Mouse (Mus musculus): ENCODE results near the gene Adat2. TPM values are rescaled to one million over a fixed set of nuclear protein-coding genes. Genes with fewer than 3 reads are reported as not detected.

Gene Adat2
- 1 to 10 TPM; 2.4 to 2.8 TPM for polyA plus RNA-seq (2017; shearing (Covaris generic))

DNA sequence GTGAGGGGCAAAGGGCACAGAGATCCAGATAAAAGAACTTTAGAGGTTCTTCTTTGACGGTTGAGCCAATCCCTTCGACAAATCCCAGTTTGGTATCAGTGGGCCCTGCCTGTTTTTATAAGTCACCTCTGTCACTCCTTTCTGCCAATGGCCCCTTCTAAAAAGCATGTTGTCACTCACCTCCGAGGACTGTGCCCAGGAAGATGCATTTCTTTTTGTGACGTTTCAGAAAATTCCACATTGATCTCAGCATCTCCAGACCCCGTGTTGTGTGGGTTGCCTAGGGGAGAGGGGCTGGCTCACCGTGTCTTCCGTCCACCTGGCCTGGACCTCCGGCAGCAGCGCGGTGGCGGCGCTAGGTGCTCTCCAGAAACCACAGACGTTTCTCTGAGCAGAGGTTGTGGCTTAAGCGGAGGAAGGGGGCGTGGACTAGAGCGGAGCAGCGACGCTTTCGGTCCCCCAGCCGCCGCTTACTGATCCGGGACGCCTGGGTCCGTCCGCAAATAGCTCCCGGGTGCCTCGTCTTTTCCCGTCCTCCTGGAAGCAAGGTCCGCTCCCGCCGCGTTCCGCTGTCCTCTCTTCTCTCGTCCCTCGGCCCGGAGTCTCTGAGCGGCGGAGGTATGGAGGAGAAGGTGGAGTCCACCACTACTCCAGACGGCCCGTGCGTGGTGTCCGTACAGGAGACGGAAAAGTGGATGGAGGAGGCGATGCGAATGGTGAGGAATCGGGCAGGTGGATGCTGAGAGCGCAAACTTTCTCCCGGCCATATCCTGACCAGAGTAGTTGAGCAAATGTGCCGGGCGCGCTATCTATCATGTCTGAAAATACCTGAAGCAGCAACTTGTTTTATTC, at the start of gene Adat2, which contains the start of gene Pex3:
TSS of gene Adat2 (plus strand) at position 249 of the 852 bp plus-strand sequence.
TSS of gene Pex3 (minus strand) at position 497 of the 852 bp plus-strand sequence.
- peak; percentile 97 for ATAC-seq

DNA sequence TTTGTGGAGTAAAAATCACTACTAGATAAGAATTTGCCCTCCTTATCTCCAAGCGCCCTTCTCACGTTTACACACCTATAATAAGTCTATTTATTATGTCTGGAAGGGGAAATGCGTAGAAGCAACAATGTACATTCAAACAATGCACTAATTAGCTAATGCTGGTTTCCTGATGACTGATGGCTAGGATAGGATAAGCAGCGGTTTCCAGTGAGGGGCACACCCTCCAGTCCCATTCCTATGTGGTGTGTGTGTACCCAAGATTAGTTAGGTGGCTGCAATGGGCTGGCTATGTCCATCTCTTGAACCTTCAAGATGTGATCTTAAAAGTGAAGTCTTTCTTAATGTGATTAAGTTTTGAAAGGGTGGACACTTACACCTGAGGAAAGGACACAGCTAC, 30.8 kb upstream of the Adat2 start:
- ATAC-seq = no peak

DNA sequence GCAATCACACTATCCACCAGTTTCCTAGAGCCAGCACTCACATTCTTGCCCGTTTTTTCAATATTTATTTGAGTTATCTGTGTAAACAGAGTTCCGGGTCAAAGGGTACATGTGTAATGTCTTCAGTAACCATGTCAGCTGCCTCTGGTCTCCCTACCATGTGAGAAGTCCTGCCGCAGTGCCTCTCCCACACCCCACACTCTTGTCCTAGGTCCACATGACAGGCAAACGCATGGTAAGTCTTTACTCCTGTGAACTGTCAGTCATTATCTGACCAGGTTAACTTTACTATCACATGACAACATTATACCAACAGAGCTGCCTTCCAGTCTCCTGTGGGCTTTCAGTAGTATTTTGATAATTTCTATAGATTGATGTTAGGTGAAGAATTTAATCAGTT, 24.5 kb upstream of the Adat2 start:
- ATAC-seq = no peak

DNA sequence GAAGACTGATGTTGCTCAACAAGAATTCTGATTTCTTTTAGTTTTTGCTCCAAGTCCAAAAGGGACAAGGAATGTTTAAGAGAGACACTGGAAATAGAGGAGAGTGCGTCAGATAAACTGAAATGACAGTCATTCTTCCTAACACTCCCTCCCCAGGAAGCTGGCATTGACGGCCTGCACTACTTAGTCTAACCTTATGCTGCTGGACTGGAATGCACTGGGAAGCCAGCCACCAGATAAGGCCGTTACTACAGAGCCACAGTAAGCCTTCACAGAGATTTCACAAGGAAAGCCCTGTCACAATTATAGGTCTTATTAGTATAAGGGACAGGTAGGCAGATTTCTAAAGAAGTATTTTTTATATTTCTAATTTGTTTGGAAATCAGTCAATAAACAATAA, 17.9 kb upstream of the Adat2 start:
- ATAC-seq = no peak

DNA sequence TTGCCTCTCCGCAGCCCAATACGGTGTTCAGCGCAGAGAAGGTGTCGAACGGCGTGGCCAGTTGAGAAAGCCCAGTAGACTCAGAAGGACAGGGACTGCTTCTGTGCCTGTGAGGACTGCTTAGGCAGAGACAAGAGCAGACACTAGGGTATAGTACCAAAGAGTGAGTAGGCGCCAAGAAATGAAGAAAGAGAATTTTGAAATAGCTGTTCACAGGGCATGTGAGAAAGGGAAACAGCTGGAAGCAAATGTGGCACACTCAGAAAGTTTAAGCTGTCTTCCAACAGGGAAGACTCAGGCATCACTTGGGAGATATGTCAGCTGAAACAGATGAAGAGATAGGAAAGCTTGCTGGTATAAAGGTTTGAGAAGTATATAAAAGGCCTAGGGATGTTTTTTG, 16.0 kb upstream of the Adat2 start:
- no peak for ATAC-seq

DNA sequence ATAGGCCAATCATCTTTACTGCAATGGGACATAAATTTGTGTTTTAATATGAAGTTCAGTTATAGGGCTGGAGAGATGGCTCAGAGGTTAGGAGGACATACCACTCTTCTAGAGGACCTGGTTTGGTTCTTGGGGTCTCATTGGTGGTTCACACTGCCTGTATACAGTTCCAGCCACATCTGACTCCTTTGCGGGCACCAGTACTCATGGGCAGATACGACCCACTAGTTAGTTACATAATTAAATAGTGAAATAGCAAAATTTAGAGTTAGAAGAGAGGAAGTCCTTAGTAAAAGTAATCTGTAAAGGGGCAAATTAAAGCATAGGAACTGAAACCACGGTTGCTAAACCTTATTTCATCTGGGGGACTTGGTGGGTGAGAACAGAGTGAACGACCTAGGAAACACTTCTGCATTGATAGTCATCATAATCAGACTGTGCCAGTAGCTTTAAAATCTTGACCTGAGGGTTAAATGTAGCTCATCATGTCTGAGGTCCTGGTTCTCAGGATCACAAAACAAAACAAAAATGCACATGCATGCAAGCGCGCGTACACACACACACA, 12.8 kb upstream of the Adat2 start:
- ATAC-seq = no peak

DNA sequence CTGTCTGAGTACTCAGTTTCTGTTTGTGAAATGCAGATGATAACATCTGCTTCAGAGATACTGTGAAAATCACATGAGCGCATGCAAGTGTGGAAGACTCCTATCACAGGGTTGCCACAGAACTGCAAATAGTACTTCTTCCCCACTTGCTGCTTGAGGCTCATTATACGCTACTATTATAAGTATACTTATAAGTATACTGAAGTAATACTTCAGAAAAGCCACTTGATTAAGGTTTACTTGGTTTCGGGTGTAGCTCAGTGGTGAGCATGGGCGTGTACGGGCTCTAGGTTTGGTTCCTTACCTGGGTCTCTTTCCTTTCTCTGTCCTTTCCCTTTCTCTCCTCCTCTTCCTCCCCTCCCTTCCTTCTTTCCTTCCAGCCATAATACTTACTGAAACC, 11.0 kb upstream of the Adat2 start:
- ATAC-seq = no peak

DNA sequence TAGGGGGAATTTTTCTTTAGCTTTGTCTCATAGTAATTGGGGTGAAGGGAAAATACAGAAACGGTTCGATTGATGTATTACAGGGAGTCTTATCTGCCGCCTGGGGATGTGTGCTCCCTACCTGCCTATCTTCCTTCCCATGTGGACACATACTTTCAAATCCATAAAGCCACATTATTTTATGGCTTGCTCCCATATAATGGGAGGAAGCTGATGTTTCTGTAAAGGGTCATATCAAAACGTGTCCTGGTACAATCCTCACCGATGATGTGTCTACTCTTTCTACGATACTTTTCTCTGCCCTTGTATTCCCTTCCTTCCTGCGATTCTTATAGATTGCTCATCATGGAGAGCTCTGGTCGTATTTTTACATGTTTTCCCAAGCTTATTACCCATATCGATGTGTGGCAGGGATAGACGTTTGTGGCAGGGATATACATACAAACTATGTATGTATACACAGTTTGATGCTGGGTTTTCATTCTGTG, 848 bp downstream of the Adat2 start:
- ATAC-seq = no peak

DNA sequence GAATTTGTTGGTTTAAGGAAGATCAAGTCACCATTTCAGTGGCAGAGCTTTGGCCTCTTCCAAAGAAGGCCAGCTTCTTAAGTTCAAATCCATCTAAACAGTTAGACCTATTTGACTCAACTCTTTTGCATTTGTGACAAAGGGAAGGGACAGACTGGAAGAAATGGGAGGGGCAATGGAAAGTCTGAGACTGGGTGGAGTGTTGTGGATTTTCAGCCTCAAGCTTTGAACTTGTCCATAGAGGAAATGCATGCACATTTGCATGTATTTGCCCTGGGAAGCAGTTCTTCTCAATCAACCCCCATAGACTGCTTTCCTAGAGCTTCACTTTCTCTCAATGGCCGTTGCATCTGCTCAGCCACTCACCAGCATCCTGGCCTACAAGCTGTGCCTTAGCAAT, 1.6 kb downstream of the Adat2 start:
- no peak for ATAC-seq

DNA sequence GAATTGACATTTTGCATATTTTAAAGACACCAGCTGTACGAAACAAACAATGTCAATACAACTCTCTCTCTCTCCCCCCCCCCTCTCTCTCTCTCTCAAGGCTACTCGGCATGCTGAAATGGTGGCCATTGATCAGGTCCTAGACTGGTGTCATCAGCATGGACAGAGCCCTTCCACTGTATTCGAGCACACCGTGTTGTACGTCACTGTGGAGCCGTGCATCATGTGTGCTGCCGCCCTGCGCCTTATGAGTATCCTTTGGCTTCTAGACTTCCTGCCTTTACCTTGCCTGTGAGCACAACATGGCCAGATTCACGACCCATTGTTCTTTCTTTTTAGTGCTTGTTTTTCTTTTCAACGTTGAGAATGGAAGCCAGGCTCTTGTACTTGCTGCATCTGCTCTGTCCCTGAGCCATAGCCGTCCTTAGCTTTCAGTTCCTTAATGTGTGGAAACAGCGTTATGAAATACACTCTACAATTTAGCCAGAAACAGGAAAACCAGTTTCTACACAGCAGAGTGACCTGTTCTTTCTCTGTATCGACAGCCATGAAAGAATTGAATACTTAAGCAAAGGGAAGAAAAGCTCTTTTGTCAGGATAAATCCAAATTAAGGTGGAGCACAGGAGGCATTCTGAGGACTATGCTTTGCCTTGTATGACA, 7.5 kb downstream of the Adat2 start:
- no peak for ATAC-seq

DNA sequence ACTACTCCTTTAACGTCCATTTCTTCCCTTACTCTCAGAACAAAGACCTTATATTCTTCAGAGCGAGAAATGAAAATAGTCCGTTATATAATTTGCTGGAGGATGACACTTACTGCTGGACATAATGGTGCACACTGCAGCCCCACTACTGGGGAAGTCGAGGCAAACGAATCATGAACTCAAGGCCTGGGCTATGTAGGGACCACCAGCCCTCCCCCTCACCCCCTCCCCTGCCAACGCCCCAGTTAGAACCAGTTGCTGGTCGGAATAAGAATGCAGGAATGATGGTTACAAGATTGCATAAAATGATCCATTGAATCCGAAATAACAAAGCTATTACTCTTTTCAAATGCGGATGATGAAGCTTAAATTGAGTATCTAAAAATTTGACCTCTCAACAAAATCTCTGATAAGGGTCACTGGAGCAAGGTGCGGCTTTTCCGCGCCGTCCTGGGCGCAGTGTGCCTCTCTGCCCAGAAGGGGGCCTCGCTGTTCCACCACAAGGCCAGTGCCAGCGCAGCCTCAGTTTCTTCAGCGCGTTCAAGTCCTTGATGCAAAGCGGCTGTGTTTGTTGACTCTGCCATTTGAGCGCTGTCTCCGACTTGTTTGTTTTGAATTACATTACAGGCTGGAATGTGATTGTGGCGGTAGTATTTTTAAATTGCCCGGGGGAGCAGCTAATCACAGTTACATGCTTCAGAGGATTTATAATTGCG, 11.8 kb downstream of the Adat2 start:
- peak; percentile 66 for ATAC-seq

DNA sequence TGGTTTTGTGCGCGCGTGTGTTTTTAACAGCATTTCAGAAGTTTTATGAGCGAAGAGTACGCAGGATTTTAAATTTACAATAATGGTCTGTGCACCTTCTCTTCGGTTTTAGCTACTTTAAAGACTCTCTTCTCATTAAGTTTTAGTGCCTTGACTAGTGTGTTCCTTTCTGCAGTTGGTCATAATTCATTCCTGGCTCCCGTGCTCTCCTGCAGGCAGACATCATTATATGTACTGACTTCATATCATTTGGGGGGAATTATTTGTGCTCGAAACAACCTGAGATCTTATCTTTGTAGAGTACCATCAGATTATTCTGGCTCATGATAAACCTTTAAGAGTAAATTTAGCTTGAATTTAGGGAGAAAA, 12.4 kb downstream of the Adat2 start:
- no peak for ATAC-seq

DNA sequence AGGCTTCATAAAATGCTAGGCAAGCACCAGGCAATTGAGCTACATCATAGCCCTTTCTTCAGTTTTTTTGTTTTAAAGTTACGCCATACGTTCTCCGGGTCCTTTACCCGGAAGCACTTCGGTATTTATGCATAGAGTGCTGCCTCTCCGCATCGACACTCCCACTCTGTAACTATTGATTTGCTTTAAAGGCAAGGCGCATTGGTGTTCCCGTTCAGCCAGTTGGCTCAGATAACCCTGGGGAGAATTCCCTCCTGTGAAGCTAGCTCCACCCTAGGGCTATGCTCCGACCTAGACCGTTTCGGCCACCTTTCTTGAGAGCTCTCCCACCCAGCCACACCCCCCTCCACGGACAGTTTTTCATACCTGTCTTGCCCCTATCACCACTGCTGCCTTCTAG, 13.7 kb downstream of the Adat2 start:
- no peak for ATAC-seq

DNA sequence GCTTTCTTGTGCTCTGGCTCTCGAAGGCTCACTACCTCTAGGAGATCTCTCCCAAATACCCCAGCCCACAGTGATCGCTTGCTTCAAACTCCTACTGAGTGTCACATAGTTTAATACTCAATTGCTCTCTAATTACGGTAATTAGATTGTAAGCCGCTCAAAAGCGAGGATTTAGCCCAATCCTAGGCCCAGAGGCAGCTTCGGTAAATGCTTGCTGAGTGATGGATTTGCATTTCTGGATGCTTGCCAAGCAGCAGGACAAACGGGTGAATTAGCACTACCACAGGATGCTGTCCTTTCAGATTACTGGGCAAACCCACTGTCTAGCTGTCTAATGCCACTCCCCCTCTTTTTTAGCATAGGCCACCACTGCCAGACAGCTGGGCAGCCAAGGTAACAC, 17.1 kb downstream of the Adat2 start:
- ATAC-seq = no peak

DNA sequence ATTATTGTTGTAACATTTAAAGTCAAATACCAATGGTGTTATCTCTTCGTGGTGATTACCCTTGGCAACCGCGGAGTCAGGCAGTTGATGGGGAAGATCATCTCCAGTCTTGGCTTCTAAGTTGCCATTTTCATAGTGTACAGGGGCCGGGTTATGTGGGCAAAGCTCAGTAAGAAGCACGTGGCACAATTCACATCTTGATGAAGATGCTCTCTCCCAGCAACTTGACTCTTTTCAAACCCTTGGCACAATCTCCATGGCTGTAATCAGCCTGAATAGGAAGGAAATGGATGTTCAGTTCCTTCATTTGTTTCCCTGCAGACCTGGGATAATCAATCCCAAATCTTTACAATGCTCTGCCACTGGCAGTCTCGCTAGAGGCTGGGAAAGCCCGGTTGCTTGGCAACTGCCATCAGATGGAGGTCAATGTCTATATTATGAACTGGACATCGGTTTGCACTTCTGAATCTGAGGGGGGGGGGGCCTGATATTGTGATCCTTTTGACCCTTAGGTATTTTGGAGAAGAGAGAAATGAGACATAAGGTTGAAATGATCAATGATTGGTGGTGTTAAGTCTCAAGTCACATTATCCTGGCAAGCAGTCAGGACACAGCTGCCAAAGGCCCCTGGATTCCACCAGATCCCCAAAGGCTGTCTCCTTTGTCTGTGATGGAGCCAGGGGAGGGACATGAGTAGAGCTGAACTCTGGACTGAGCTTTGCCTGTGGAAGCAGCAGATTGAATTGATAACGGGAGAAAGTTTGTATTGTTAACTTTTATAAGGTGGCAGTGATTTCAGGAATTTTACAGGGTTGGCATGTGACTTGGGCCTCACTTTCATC, 18.2 kb downstream of the Adat2 start:
- ATAC-seq = no peak

DNA sequence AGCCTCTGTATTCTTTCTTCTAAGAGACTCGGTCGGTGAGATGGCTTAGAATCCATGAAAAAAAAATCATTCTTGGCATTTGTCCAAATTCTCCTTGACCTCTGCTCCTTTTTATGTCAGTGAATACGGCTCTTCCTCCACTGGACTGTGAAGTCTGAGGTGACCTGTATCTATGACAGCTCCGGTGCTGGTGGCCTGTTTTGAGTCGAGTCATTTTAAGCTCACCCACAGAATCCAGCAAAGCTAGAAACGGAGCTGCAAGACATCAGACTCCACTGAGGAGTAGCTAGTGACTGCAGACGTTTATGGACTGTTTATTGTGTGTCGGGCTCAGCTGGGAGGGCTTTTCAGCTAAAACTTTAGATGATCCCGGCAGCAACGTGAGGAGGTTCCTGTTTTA, 19.3 kb downstream of the Adat2 start:
- no peak for ATAC-seq

DNA sequence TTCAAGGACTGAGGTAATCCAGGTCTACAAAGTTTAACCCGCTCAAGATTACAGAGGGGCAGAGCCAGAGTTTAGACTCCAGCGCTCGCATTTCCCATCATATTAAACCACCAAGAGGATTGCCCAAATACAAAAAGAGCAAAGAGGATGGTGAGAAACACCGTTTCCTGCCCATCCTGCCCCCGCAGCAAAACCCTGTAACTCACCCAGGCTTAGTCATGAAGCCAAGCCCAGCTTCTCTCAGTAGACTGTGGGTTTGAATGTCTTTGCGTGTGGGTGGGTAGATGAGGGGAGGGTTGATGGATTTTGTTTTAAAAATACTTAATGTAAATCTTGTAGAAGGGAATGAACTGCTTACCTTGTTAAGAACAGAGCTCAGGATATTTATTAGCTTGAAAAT, 19.7 kb downstream of the Adat2 start:
- ATAC-seq = no peak

DNA sequence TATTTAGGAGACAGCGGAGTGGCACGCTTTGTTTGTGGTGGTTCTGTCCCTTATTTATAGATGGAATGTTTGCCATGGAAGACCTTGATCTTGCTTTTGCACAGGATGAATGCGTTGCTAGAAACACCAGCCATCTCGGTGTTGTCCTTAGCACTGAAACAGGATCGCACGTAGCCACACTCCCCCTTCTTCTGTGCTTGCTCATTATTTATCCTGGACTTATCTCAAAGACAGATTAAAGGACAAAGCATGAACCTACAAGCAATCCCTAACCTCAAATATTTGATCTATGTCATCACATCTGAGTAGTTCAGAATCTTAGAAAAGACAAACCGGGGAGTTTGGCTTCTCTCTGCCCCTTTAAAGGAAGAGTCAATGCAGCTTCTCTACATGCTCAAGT, 24.4 kb downstream of the Adat2 start:
- ATAC-seq = no peak

DNA sequence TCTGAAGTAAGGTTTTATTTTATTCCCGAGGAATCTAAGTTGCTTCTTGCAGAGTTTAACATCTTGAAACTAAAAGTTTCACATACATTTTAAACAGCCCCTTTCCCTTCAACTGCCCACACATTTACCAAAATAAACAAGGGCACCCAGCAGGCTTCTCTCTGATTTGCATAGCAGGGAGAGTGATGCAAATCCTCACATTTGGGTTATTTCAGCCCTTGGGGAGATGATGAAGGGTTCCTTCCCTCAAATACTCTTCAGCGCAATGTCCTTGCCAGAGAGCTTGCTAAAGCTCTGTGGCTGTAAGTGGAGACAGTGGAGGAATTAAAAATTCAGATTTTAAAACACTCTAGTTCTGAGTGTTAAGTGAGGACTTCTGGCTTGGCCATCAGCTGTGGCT, 35.2 kb downstream of the Adat2 start:
- no peak for ATAC-seq

DNA sequence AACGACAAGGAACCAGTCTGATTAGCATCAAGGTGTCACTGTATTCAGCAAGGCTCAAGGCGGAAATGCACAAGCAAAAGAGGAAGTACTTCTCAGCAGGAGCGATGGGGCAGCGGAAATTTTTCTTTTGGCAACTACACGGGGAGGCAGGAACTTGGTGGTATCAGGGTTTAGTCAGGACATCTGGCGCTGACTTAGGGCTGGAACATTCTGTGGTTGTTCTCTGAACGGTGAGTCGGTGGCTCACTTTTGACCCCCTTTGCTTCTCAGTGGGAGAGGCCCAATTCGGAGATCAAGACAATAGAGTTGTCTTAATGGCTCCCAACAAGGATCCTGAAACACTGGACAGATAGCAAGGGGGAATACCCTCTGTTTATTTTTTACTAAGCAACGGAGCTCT, 39.5 kb downstream of the Adat2 start:
- ATAC-seq = no peak

DNA sequence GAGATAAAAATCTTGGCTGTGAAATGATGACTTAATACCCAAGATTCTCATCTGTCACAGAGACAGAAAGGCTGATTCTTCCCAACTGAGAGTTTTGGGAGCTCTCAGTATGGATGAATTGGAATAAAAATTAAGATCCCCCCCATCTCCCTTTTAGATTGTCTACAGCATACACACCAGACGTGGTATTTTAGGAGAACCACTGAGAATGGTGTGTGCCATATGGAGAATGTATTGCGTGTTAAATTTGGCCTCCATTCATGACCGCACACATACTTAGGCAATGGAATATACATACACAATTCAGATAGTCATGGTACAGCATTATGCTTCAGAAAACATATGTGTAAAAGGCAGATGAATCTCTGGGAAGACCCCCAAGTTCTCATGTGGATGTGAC, 40.8 kb downstream of the Adat2 start:
- ATAC-seq = no peak

DNA sequence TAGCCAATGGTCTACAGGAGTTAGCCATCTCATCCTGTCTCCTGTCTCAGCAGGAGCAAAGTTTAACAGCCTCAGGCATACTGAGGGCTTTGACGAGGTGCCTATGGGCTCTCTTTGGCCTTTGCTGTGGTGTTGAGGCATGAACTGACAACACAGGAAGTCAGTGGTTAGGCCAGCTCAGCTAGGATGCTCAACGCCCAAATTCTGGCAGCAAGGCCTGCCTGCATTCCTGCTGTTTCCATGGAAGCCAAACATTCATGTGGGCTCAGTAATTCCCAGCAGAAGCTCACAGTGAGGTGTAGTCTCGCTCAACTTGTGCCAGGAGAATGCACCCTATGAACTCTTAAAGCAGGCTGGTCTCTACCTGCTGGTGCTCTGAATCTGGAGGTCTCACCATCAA, 43.4 kb downstream of the Adat2 start:
- no peak for ATAC-seq

Measured in CD4-positive, CD25-positive, alpha-beta regulatory T cell, adult 4 months (primary cell).